ENCODE assay signal across 8 mouse cellular contexts in genomic region chr5:92506733-92507132, GRCm38 (mm10). TPM values are rescaled to one million over a fixed set of nuclear protein-coding genes. Genes with fewer than 3 reads are reported as not detected.
DNase-seq lines count a peak whose midpoint lies in the region; ATAC-seq and TF ChIP-seq lines count a peak whose summit lies in the region.

Gene Scarb2 (minus strand): TSS chr5:92506833.

- no peak for DNase-seq in layer of hippocampus, adult 8-10 months (ENCODE audit: low spot score in 2 of 2)
- DNase-seq in layer of hippocampus, adult 11-12 months (ENCODE audit: low spot score) = no peak
- DNase-seq in left cerebral cortex, postnatal 14 days (ENCODE audit: low spot score in 2 of 2) = no peak
- no peak for DNase-seq in frontal cortex, postnatal 10 days (ENCODE audit: low spot score in 2 of 2)
- no peak for DNase-seq in right cerebral cortex, postnatal 14 days

- TF ChIP-seq POLR2A in myocyte (IDR thresholded peaks at IDR 0.05; ENCODE audit: insufficient read length, low read depth) = no peak

- no peaks in the 10 kb centered on the region for H3K27me3 ChIP-seq in heart, embryonic 12.5 days (replicated peaks)
- H3K27me3 ChIP-seq in myocyte (ENCODE audit: control insufficient read depth, insufficient read depth, insufficient read length) = no peaks in the 10 kb centered on the region

- H3K4me1 ChIP-seq in brown adipose tissue, adult 24 weeks (ENCODE audit: control insufficient read depth, insufficient read depth, insufficient read length, low read length) = peaks cover 13% of the 10 kb centered on the region; the same call in 1 of the 2 replicates
- H3K4me1 ChIP-seq in heart, embryonic 12.5 days (replicated peaks) = peaks cover 29% of the 10 kb centered on the region

- no peaks in the 10 kb centered on the region for H3K36me3 ChIP-seq in heart, embryonic 12.5 days
- no peaks in the 10 kb centered on the region for H3K36me3 ChIP-seq in myocyte (ENCODE audit: control insufficient read depth, insufficient read depth)

- ATAC-seq in heart, embryonic 12.5 days (ENCODE audit: insufficient number of reproducible peaks, low FRiP score) = no peak

- peak within 1 kb of the TSS; percentile 59 for H3K9ac ChIP-seq in heart, embryonic 12.5 days

- peaks cover 28% of the 10 kb centered on the region for H3K79me2 ChIP-seq in myocyte (ENCODE audit: control insufficient read depth, insufficient read depth)

- H3ac ChIP-seq in myocyte (ENCODE audit: control insufficient read depth, insufficient read length) = peak within 1 kb of the TSS; percentile 100

- H3K27ac ChIP-seq in brown adipose tissue, adult 24 weeks (replicated peaks; ENCODE audit: low read depth, low read length) = peak within 1 kb of the TSS; percentile 81
- H3K27ac ChIP-seq in heart, embryonic 12.5 days (ENCODE audit: poor library complexity, severe bottlenecking) = peak within 1 kb of the TSS; percentile 97

- H3K9me3 ChIP-seq in heart, embryonic 12.5 days (replicated peaks) = no peaks in the 10 kb centered on the region; the same call in 1 of the 2 replicates

- peak within 1 kb of the TSS; percentile 90 for H3K4me2 ChIP-seq in heart, embryonic 12.5 days
- H3K4me2 ChIP-seq in myocyte (ENCODE audit: low read depth) = peak within 1 kb of the TSS; percentile 93

- intact Hi-C loops in left cerebral cortex, postnatal 14 days (cut with DNase I) = loop anchor here (5.0 kb wide), 1 partner anchor 151 kb away; no protein-coding TSS in a partner anchor

- H3K4me3 ChIP-seq in brown adipose tissue, adult 24 weeks (ENCODE audit: insufficient read depth, low read depth, low read length) = peak within 1 kb of the TSS; percentile 67
- peak within 1 kb of the TSS; percentile 93 for H3K4me3 ChIP-seq in heart, embryonic 12.5 days
- H3K4me3 ChIP-seq in myocyte = peak within 1 kb of the TSS; percentile 76

TF ChIP-seq in myocyte, 11 proteins besides CTCF, POLR2A, EP300 and RAD21:
- TF ChIP-seq POLR2AphosphoS2 (IDR thresholded peaks at IDR 0.05; ENCODE audit: insufficient read length, low read depth) = no peak
- no peak for TF ChIP-seq TCF3 (IDR thresholded peaks at IDR 0.05; ENCODE audit: insufficient read length, low read depth)
- TF ChIP-seq USF1 (IDR thresholded peaks at IDR 0.05; ENCODE audit: low read depth) = no peak
- TF ChIP-seq REST (IDR thresholded peaks at IDR 0.05; ENCODE audit: insufficient read depth, insufficient read length) = no peak
- TF ChIP-seq E2F4 (IDR thresholded peaks at IDR 0.05; ENCODE audit: insufficient read depth) = no peak
- no peak for TF ChIP-seq MYOD1 (IDR thresholded peaks at IDR 0.05; ENCODE audit: control insufficient read depth in 1 of 3, insufficient read length in 2 of 3, low read depth in 2 of 3)
- TF ChIP-seq SRF (IDR thresholded peaks at IDR 0.05; ENCODE audit: control insufficient read depth, insufficient read length, low read depth) = no peak
- no peak for TF ChIP-seq MYOG (IDR thresholded peaks at IDR 0.05; ENCODE audit: control insufficient read depth in 1 of 3, insufficient read depth in 1 of 3, insufficient read length in 2 of 3, low read depth in 2 of 3)
- no peak for TF ChIP-seq MAX (IDR thresholded peaks at IDR 0.05; ENCODE audit: low read depth)
- TF ChIP-seq TCF12 (IDR thresholded peaks at IDR 0.05; ENCODE audit: insufficient read depth, poor library complexity, severe bottlenecking) = no peak
- TF ChIP-seq CEBPB (IDR thresholded peaks at IDR 0.05; ENCODE audit: insufficient read depth, poor library complexity, severe bottlenecking) = no peak

RNA-seq across cellular contexts. Expression of gene Scarb2, which starts in this region (rescaled TPM):
- total RNA-seq in layer of hippocampus, adult 8-10 months (2022) = 100 to 1,000 TPM in 2 of 4 experiments, 10 to 100 TPM in 2; 97.4 to 114 (median 102) TPM
- 50.9 and 52.2 TPM in 2 replicates for polyA plus RNA-seq in brown adipose tissue, adult 24 weeks (2012; ENCODE audit: insufficient read depth, insufficient read length, missing spikeins)
- 17.7 and 18.0 TPM in 2 replicates for polyA plus RNA-seq in heart, embryonic 12.5 days (2016; fragmentation: Nextera tagmentation; extraction: Ambion mirVana)
- 10 to 100 TPM; 81.8 to 82.3 TPM for total RNA-seq in left cerebral cortex, postnatal 14 days (2021)
- 46.6 TPM for polyA plus RNA-seq in myocyte (2012; fragmentation: generic; extraction: Trizol)
